Mouse (Mus musculus) monocyte, adult 59 days (primary cell): ENCODE data around the gene Cphx3. TPM values are rescaled to one million over a fixed set of nuclear protein-coding genes. Genes with fewer than 3 reads are reported as not detected.

Experiments used
- total RNA-seq, 2 experiments: library from RNA; stranded (reverse); gene quantifications; one replicate each; pipeline ENCODE4 v1.2.4; 2023

Cphx3 gene
- not detected for total RNA-seq

GRCm38 (mm10) chr14:26081997-26082396 is at the start of gene Cphx3:
Gene Cphx3, plus strand, starts transcription at chr14:26082297.

GRCm38 (mm10) chr14:26042611-26043010 is 39.5 kb upstream of the Cphx3 start, which contains the start of gene Gm9780:
Gene Gm9780, minus strand, starts transcription at chr14:26042711.

GRCm38 (mm10) chr14:26067325-26067633 is 14.8 kb upstream of the Cphx3 start, which contains the start of gene Tmem254c:
Gene Tmem254c, minus strand, starts transcription at chr14:26067355.

GRCm38 (mm10) chr14:26081216-26081615 is 881 bp upstream of the Cphx3 start, which contains the start of gene Cphx2:
Gene Cphx2, plus strand, starts transcription at chr14:26081516.

GRCm38 (mm10) chr14:26118150-26118549 is 36.1 kb downstream of the Cphx3 start, which contains the start of gene Duxbl2:
Gene Duxbl2, plus strand, starts transcription at chr14:26118349.

GRCm38 (mm10) chr14:26182380-26182779 is 100.3 kb downstream of the Cphx3 start, which contains the start of gene Plac9b:
Gene Plac9b, minus strand, starts transcription at chr14:26182480.

GRCm38 (mm10) chr14:26206926-26207247 is 124.8 kb downstream of the Cphx3 start, which contains the start of gene Tmem254b:
Gene Tmem254b, minus strand, starts transcription at chr14:26207041.

GRCm38 (mm10) chr14:26257756-26258617 is 175.9 kb downstream of the Cphx3 start, which contains the start of gene Duxbl3:
Gene Duxbl3, plus strand, starts transcription at chr14:26257962.

Other genes starting within 250 kb of the Cphx3 start
- gene Anxa11, start 240.1 kb upstream of the Cphx3 start, total RNA-seq, result 100 to 1,000 TPM; 104 to 106 TPM
- not detected for gene Plac9a, start 179.2 kb upstream of the Cphx3 start, total RNA-seq
- 1 to 10 TPM in 1 of 2 experiments, under 1 TPM in 1; 0.55 to 1.2 TPM for gene Tmem254a, start 154.6 kb upstream of the Cphx3 start, total RNA-seq
- gene Cphx1, start 144.0 kb upstream of the Cphx3 start, total RNA-seq, result not detected
- gene Duxbl1, start 103.7 kb upstream of the Cphx3 start, total RNA-seq, result not detected
- under 1 TPM in 1 of 2 experiments, not detected in 1; 0.47 TPM for gene Gm9780, start 39.6 kb upstream of the Cphx3 start, total RNA-seq
- gene Tmem254c, start 14.9 kb upstream of the Cphx3 start, total RNA-seq, result 10 to 100 TPM in 1 of 2 experiments, 1 to 10 TPM in 1; 1.5 to 11.5 TPM
- not detected for gene Cphx2, start 781 bp upstream of the Cphx3 start, total RNA-seq
- gene Duxbl2, start 36.1 kb downstream of the Cphx3 start, total RNA-seq, result not detected
- not detected for gene Plac9b, start 100.2 kb downstream of the Cphx3 start, total RNA-seq
- gene Tmem254b, start 124.7 kb downstream of the Cphx3 start, total RNA-seq, result 10 to 100 TPM in 1 of 2 experiments, 1 to 10 TPM in 1; 4.8 to 12.2 TPM
- gene Duxbl3, start 175.7 kb downstream of the Cphx3 start, total RNA-seq, result not detected